Mouse (Mus musculus): ENCODE results near the gene Atp1a3.

Atp1a3 gene

DNA sequence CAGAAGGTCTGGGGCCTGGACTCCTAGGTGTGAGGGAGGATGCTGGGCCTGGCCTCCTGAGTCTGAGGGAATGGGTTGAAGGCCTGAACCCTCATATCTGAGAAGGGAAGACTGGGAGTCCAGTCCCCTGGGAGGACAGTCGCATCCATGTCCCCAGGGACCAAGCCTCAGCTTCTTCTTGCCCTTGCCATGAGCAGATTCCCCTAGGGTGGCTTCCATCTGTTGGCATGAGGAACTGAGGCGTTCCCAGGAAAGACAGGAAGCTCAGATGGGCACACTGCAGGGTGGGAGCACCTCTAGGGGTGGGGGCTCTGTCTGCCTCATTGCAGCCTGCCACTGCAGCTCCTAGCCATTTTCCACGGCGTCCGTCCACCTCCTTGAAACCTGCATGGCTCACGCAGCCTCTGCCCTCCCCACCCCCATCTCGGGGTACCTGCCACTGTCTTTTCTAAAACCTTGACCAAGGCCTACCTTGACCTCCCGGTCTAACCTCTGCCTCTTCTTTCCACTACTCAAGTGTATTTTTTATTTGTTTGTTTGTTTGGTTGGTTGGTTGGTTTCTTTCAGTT lies 1.9 kb downstream of the Atp1a3 start:
- DNase-seq (ENCODE audit: low read depth, low spot score), result no peak

- DNase-seq (ENCODE audit: low read depth, low spot score), result no peak
Measured at GRCm38 (mm10) chr7:25003291-25003690, 2.5 kb downstream of the Atp1a3 start.

- no peak for DNase-seq (ENCODE audit: low read depth, low spot score)
Measured at GRCm38 (mm10) chr7:25000711-25001110, 5.0 kb downstream of the Atp1a3 start.

- no peak for DNase-seq (ENCODE audit: low read depth, low spot score)
Measured at GRCm38 (mm10) chr7:25000211-25000610, 5.5 kb downstream of the Atp1a3 start.

DNA sequence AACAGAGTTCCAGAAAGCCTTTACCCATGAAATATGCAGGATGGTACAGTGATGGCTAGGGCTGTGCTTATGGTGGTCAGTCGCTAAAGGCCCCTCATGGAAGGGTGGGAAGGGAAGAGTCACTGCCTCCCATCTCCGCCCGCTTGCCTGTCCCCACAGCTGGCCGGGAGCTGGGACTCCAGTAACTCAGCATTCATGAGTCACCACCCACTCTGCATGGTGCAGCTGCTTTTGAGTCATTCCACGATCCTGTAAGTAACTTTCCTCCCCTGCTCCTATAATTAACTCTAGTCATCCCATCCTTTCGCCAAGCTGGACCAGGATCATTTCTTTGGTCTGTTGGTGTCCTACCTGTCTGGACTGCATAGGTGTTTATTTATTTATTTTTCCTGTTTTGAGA lies 12.7 kb downstream of the Atp1a3 start:
- DNase-seq (ENCODE audit: low read depth, low spot score), result no peak

DNA sequence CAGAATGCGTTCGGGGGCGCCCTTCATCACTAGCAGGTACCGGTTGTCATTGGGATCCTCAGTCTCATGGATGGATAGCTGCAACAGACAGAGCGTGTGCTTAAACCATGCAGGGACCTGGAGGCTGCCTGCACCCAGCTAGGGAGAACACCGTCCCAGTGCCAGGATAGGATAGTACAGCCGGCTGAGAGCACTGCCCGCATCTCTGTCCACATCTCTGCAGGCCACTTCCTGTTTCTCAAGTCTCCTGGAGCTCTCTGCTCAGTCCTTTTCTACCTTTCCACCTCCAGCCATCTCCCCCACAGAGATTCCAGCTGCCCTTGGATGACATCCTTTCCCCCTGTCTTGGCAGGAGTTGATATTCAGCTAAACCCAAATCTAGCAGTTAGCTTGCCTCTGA lies 15.3 kb downstream of the Atp1a3 start:
- DNase-seq (ENCODE audit: low read depth, low spot score), result no peak

- DNase-seq (ENCODE audit: low read depth, low spot score), result no peak
Measured at GRCm38 (mm10) chr7:24987941-24988340, 17.8 kb downstream of the Atp1a3 start.

DNA sequence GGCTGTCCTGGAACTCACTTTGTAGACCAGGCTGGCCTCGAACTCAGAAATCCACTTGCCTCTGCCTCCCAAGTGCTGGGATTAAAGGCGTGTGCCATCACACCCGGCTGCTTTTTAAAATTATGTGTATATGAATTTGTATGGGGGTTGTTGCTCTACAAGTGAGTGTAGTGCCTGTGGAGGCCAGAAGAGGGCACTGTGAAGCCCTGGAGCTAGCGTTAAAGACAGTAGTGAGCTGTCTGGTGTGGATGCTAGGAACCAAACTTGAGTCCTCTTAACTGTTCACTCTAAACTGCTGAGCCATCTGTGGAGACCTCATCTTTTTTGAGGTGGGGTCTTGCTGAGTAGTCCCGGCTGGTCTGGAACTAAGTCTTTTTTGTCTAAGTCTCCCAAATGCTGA lies 20.0 kb downstream of the Atp1a3 start:
- no peak for DNase-seq (ENCODE audit: low read depth, low spot score)

GRCm38 (mm10) chr7:24984307-24984706 lies 21.5 kb downstream of the Atp1a3 start:
- no peak for DNase-seq (ENCODE audit: low read depth, low spot score)

DNA sequence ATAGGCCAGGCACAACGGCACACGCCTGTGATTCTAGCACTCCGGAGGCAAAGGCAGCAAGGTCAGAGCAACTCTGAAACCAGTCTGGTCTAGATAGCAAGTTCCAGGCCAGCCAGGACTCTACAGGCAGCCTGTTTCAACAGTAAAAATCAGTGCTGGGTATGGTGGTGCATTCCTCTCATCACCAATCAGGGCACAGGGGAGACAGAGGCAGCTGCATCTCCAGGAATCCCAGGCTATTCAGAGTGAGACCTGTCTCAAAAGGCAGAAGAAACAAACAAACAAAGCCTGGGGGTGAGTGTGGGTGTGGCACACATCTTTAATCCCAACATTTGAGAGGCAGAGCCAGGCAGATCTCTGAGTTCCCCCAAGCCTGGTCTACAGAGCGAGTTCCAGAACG lies 22.4 kb downstream of the Atp1a3 start:
- no peak for DNase-seq (ENCODE audit: low read depth, low spot score)

- DNase-seq (ENCODE audit: low read depth, low spot score), result no peak
Measured at GRCm38 (mm10) chr7:24980439-24980838, 25.3 kb downstream of the Atp1a3 start.

GRCm38 (mm10) chr7:24978781-24979180 lies 27.0 kb downstream of the Atp1a3 start:
- no peak for DNase-seq (ENCODE audit: low read depth, low spot score)

- peak; percentile 36 for DNase-seq (ENCODE audit: low read depth, low spot score)
Measured at GRCm38 (mm10) chr7:24974893-24975595, 30.7 kb downstream of the Atp1a3 start.

- no peak for DNase-seq (ENCODE audit: low read depth, low spot score)
Measured at GRCm38 (mm10) chr7:24973902-24974301, 31.9 kb downstream of the Atp1a3 start.

DNA sequence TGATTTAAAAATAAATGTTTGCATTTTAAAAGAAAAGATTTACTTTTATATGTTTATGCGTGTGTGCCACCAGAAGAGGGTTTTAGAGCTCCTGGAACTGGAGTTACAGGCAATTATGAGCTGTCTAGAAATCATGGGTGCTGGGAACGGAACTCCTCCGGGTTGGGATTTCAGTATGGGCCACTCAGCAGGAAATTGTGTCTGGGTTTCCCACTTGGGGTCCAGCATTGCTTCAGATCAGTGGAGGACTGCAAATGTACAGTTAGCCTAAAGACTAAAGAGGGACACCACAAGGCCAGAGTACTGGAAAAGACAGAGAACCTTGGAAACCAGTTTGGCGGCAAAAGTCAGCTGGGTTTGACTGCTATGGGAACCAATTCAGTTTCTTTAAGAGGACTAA lies 32.5 kb downstream of the Atp1a3 start:
- DNase-seq (ENCODE audit: low read depth, low spot score), result no peak

GRCm38 (mm10) chr7:24971972-24972893 lies 33.5 kb downstream of the Atp1a3 start, which contains the start of gene Rabac1:
Gene Rabac1, minus strand, starts transcription at chr7:24972754.
- DNase-seq (ENCODE audit: low read depth, low spot score), result peak; percentile 84

DNA sequence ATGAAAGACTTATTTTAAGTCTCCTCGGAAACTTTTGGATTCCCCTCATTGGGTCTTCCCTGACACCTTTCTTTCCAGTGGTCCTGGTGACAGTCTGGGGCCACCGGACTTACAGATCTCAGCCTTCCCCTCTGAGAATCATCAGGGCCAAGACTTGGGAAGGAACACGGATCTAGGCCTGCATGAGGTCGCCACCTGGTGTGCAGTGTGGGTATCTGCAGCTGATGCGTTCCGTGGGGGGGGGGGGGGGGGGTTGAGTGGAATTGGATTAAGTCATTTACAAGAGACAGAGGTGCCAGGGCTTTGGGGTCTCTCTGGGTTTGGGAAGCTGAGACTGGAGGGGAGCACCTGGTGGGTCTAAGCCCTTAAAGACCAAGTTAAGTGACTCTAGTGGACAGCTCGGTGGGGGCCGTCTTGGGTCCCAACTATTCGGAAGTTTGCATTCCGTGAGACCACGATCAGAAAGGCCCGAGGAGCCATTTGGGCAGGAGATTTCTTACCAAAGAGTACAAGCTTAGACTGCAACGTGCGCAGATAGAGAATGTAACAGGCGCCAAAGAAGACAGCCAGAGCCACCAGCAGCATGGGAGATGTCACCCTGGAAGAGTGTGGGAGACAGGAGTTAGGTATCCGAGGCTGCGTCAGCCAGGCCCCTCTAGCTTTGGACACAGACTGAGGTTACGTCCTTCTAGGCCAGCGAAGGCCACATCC lies 34.3 kb downstream of the Atp1a3 start:
- DNase-seq (ENCODE audit: low read depth, low spot score), result peak; percentile 51

DNA sequence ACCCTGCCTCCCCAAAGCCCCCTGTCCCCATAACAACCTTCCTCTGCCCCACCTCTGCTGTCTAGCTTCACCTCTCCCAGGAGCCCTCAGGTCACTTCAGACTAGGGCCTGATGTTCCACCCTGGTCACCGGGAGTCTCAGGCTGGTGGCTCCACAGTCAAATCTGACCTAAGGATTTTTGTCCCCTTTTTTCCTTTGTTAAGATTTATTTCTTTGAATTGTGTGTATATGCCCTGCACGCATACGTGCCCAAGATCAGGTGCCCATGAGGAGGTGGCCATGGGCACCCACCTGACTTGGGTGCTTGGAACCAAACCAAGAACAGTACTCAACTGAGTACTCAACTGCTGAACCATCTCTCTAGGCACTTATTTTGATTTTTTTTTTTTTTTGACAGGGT lies 35.4 kb downstream of the Atp1a3 start:
- DNase-seq (ENCODE audit: low read depth, low spot score), result no peak

DNA sequence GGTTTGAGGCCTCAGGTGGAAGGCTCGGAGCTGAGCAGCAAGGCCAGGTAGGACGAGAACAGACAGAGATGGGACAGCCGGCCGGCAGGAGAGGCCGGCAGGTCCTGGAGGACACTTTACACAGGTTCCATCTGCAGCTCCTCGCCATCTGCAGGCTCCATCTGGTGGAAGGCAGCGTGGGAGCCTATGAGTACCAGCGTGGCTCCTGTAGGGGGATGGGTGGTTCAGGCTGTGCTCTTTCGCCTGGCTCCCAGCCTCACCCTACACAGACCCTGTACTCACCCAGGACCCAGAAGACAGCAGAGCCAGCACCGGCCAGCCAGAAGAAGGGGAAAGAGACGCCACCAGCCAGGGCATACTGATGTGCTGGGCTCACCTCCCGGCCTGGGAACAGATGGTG lies 36.0 kb downstream of the Atp1a3 start:
- DNase-seq (ENCODE audit: low read depth, low spot score), result no peak

GRCm38 (mm10) chr7:24968463-24968862 lies 37.3 kb downstream of the Atp1a3 start:
- no peak for DNase-seq (ENCODE audit: low read depth, low spot score)

DNA sequence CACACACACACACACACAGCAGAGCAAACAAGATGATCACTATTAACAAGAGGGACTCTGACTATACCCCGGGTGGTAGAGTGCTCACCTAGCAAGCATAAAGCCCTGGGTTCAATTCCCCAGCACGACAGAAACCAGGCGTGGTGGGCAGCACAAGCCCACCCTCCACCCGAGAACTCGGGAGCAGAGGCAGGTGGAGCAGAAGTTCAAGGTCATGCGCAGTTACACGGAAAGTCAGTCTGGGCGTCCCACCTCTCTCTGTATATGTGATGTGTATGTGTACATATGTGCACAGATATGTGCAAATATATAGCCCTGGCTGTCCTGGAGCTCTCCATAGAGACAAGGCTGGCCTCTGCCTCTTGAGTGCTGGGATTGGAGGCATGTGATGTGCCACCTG lies 37.8 kb downstream of the Atp1a3 start:
- DNase-seq (ENCODE audit: low read depth, low spot score), result no peak
